8 mouse cellular contexts compared by ENCODE assay signal in the genomic region with DNA sequence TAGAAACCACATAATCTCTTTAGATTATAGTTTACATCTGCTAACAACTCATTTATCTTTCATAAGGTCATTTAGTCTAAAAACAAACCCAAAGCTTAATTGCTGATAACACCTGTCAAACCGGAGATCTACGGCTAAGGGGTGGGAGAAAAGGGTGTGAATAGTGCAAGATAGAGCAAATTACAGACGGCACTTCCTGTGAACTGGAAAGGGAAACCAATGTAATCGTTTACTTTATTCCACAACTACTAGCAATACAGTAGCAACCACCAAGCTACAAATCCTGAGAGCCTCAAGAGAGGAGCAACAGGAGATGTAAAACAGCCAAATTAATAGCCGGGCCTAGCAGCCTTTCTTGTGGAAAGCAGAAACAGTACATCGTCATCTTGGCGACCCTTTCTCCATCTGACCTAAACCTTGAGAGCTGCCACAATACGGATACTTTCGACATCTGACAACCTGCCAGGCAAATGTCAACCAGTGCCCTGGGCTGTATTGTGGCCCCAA. TPM values are rescaled to one million over a fixed set of nuclear protein-coding genes. Genes with fewer than 3 reads are reported as not detected.
DNase-seq lines count a peak whose midpoint lies in the region; ATAC-seq and TF ChIP-seq lines count a peak whose summit lies in the region.

No protein-coding gene starts in this region.

- peaks cover 14% of the 10 kb centered on the region for H3K79me2 ChIP-seq in myocyte (ENCODE audit: control insufficient read depth, insufficient read depth)

- WGBS in embryonic facial prominence, embryonic 15.5 days = 22% methylated on average over 9 of the region's 9 CpGs
- 9% methylated on average over 9 of the region's 9 CpGs for WGBS in kidney, postnatal 0 days

- ATAC-seq in erythroblast, adult 5-6 weeks (replicated peaks; ENCODE audit: low FRiP score, poor library complexity, severe bottlenecking) = no peak
- no peak for ATAC-seq in embryonic facial prominence, embryonic 15.5 days (ENCODE audit: insufficient number of reproducible peaks, low FRiP score, low TSS enrichment, low read depth)
- ATAC-seq in kidney, postnatal 0 days (replicated peaks; ENCODE audit: low FRiP score, low read depth) = no peak

- H3ac ChIP-seq in myocyte (ENCODE audit: control insufficient read depth, insufficient read length) = peak overlapping the region; percentile 17

- TF ChIP-seq CTCF in kidney, postnatal 0 days (IDR thresholded peaks at IDR 0.05; ENCODE audit: low read depth) = no peak

- H3K27ac ChIP-seq in embryonic facial prominence, embryonic 15.5 days (replicated peaks) = no peak overlapping the region; the same call in 1 of the 2 replicates
- peak overlapping the region; percentile 76 for H3K27ac ChIP-seq in kidney, postnatal 0 days

- peaks cover 9% of the 10 kb centered on the region for H3K36me3 ChIP-seq in erythroblast, embryonic 14.5 days (ENCODE audit: control insufficient read depth)
- H3K36me3 ChIP-seq in embryonic facial prominence, embryonic 15.5 days = no peaks in the 10 kb centered on the region
- H3K36me3 ChIP-seq in kidney, postnatal 0 days (ENCODE audit: insufficient read depth, low read length) = no peaks in the 10 kb centered on the region
- H3K36me3 ChIP-seq in myocyte (ENCODE audit: control insufficient read depth, insufficient read depth) = no peaks in the 10 kb centered on the region

- peak overlapping the region; percentile 73 for H3K9ac ChIP-seq in embryonic facial prominence, embryonic 15.5 days
- H3K9ac ChIP-seq in kidney, postnatal 0 days (ENCODE audit: low read depth, low read length) = peak overlapping the region; percentile 67

- H3K27me3 ChIP-seq in erythroblast, embryonic 14.5 days (ENCODE audit: control insufficient read depth) = no peaks in the 10 kb centered on the region
- H3K27me3 ChIP-seq in embryonic facial prominence, embryonic 15.5 days = no peaks in the 10 kb centered on the region
- no peaks in the 10 kb centered on the region for H3K27me3 ChIP-seq in kidney, postnatal 0 days (ENCODE audit: insufficient read depth, low read length)
- no peaks in the 10 kb centered on the region for H3K27me3 ChIP-seq in myocyte (ENCODE audit: control insufficient read depth, insufficient read depth, insufficient read length)

- H3K9me3 ChIP-seq in erythroblast, embryonic 14.5 days (ENCODE audit: control insufficient read depth, low read length) = no peaks in the 10 kb centered on the region
- no peaks in the 10 kb centered on the region for H3K9me3 ChIP-seq in embryonic facial prominence, embryonic 15.5 days (replicated peaks)
- H3K9me3 ChIP-seq in kidney, postnatal 0 days (replicated peaks; ENCODE audit: low read length) = no peaks in the 10 kb centered on the region

- H3K4me3 ChIP-seq in erythroblast, embryonic 14.5 days (replicated peaks) = peak overlapping the region; percentile 74
- peak overlapping the region; percentile 71 for H3K4me3 ChIP-seq in embryonic facial prominence, embryonic 15.5 days (replicated peaks)
- H3K4me3 ChIP-seq in kidney, postnatal 0 days (replicated peaks; ENCODE audit: low read depth, low read length) = peak overlapping the region; percentile 73
- H3K4me3 ChIP-seq in myocyte = peak overlapping the region; percentile 92

- H3K4me2 ChIP-seq in embryonic facial prominence, embryonic 15.5 days (replicated peaks) = peak overlapping the region; percentile 64
- peak overlapping the region; percentile 74 for H3K4me2 ChIP-seq in kidney, postnatal 0 days (ENCODE audit: low read length)
- H3K4me2 ChIP-seq in myocyte (ENCODE audit: low read depth) = peak overlapping the region; percentile 85

- DNase-seq in CD4-positive helper T cell, adult 2 months (ENCODE audit: low read depth, low spot score) = peak; percentile 51
- DNase-seq in kidney, postnatal 0 days (ENCODE audit: low spot score) = no peak
- DNase-seq in ovary, postnatal 10 days (ENCODE audit: low spot score) = no peak
- no peak for DNase-seq in frontal cortex, postnatal 25 days (ENCODE audit: low spot score in 2 of 2)

- peaks cover 34% of the 10 kb centered on the region for H3K4me1 ChIP-seq in erythroblast, embryonic 14.5 days (ENCODE audit: control insufficient read depth)
- peaks cover 11% of the 10 kb centered on the region for H3K4me1 ChIP-seq in embryonic facial prominence, embryonic 15.5 days
- H3K4me1 ChIP-seq in kidney, postnatal 0 days (replicated peaks; ENCODE audit: insufficient read depth, low read length) = 0 out of 2 replicates have a peak, but pooled peaks cover 3% of the 10 kb centered on the region

- no peak for TF ChIP-seq POLR2A in myocyte (IDR thresholded peaks at IDR 0.05; ENCODE audit: insufficient read length, low read depth)

TF ChIP-seq in myocyte, 11 proteins besides CTCF, POLR2A, EP300 and RAD21:
- no peak for TF ChIP-seq E2F4 (IDR thresholded peaks at IDR 0.05; ENCODE audit: insufficient read depth)
- no peak for TF ChIP-seq CEBPB (IDR thresholded peaks at IDR 0.05; ENCODE audit: insufficient read depth, poor library complexity, severe bottlenecking)
- no peak for TF ChIP-seq MAX (IDR thresholded peaks at IDR 0.05; ENCODE audit: low read depth)
- TF ChIP-seq REST (IDR thresholded peaks at IDR 0.05; ENCODE audit: insufficient read depth, insufficient read length) = no peak
- TF ChIP-seq MYOG (IDR thresholded peaks at IDR 0.05; ENCODE audit: control insufficient read depth in 1 of 3, insufficient read depth in 1 of 3, insufficient read length in 2 of 3, low read depth in 2 of 3) = no peak
- TF ChIP-seq USF1 (IDR thresholded peaks at IDR 0.05; ENCODE audit: low read depth) = no peak
- TF ChIP-seq TCF12 (IDR thresholded peaks at IDR 0.05; ENCODE audit: insufficient read depth, poor library complexity, severe bottlenecking) = no peak
- TF ChIP-seq MYOD1 (IDR thresholded peaks at IDR 0.05; ENCODE audit: control insufficient read depth in 1 of 3, insufficient read length in 2 of 3, low read depth in 2 of 3) = no peak
- TF ChIP-seq TCF3 (IDR thresholded peaks at IDR 0.05; ENCODE audit: insufficient read length, low read depth) = no peak
- TF ChIP-seq SRF (IDR thresholded peaks at IDR 0.05; ENCODE audit: control insufficient read depth, insufficient read length, low read depth) = no peak

RNA-seq across cellular contexts. Expression of a gene that starts 0.9 kb away (rescaled TPM):
- polyA plus RNA-seq in erythroblast, embryonic 14.5 days (2012) = 0.78 and 1.5 TPM in 2 replicates
- total RNA-seq in erythroblast, adult 5-6 weeks (2015; ENCODE audit: low replicate concordance) = 5.8 and 11.5 TPM in 2 replicates
- 11.6 and 13.2 TPM in 2 replicates for total RNA-seq in erythroblast, adult 5-6 weeks (2017; ENCODE audit: low replicate concordance)
- 36.5 and 39.6 TPM in 2 replicates for polyA plus RNA-seq in embryonic facial prominence, embryonic 15.5 days (2015; fragmentation: Nextera tagmentation; extraction: Ambion mirVana)
- 50.9 and 51.4 TPM in 2 replicates for polyA plus RNA-seq in kidney, postnatal 0 days (2015; fragmentation: Nextera tagmentation; extraction: Ambion mirVana)
- 40.7 TPM for polyA plus RNA-seq in myocyte (2012; fragmentation: generic; extraction: Trizol)

RNA-seq across cellular contexts. Expression of a gene that starts 22.1 kb away (rescaled TPM):
- polyA plus RNA-seq in erythroblast, embryonic 14.5 days (2012) = 0.47 and 0.49 TPM in 2 replicates
- total RNA-seq in erythroblast, adult 5-6 weeks (2015; ENCODE audit: low replicate concordance) = 35.3 and 48.4 TPM in 2 replicates
- 43.7 and 65.2 TPM in 2 replicates for total RNA-seq in erythroblast, adult 5-6 weeks (2017; ENCODE audit: low replicate concordance)
- 95.8 and 101 TPM in 2 replicates for polyA plus RNA-seq in embryonic facial prominence, embryonic 15.5 days (2015; fragmentation: Nextera tagmentation; extraction: Ambion mirVana)
- 85.9 and 94.2 TPM in 2 replicates for polyA plus RNA-seq in kidney, postnatal 0 days (2015; fragmentation: Nextera tagmentation; extraction: Ambion mirVana)
- polyA plus RNA-seq in myocyte (2012; fragmentation: generic; extraction: Trizol) = 16.0 TPM

Comparison
In these comparisons a context has a peak if more than half of its experiments do, and no peak if none do; other contexts are left out.
1. RNA of a gene that starts 0.9 kb away (polyA plus RNA-seq): 50.9 to 51.4 TPM in kidney, postnatal 0 days, 40.7 TPM in myocyte (single experiment) and 36.5 to 39.6 TPM in embryonic facial prominence, embryonic 15.5 days; 0.78 to 1.5 TPM in erythroblast, embryonic 14.5 days; every median in the first group is over 10 times any median in the second.
2. RNA of a gene that starts 22.1 kb away (polyA plus RNA-seq): 95.8 to 101 TPM in embryonic facial prominence, embryonic 15.5 days, 85.9 to 94.2 TPM in kidney, postnatal 0 days and 16.0 TPM in myocyte (single experiment); 0.47 to 0.49 TPM in erythroblast, embryonic 14.5 days; every median in the first group is over 10 times any median in the second.
3. Peak in every context shown above with its lines, with median percentiles within 50 percentile points of each other: H3K4me3 ChIP-seq and H3K4me2 ChIP-seq.